Mouse (Mus musculus): ENCODE measurements around the gene Xpo5. TPM values are rescaled to one million over a fixed set of nuclear protein-coding genes. Genes with fewer than 3 reads are reported as not detected.
A peak's percentile ranks its signal among the peaks of the same experiment; 100 is the strongest.

The Xpo5 gene
- polyA plus RNA-seq, 1 experiment from 2014 or later, result 35.2 TPM

- Histone ChIP-seq H3K4me2 (no peak overlapping the region), H3K9me3 (no peaks in the 10 kb centered on the region), H3K9ac (no peak overlapping the region), H3K4me1 (replicated peaks) (no peaks in the 10 kb centered on the region), H3K27ac (replicated peaks) (no peak overlapping the region), H3K4me3 (no peak overlapping the region), H3K27me3 (no peaks in the 10 kb centered on the region), H3K36me3 (peaks cover 65% of the 10 kb centered on the region)
- WGBS, result 34% methylated on average over 14 of the region's 14 CpGs
- peak; percentile 49 for ATAC-seq (ENCODE audit: low read depth)
These were observed 63.5 kb downstream of the Xpo5 start for GRCm38 (mm10) chr17:46265918-46266618.

GRCm38 (mm10) chr17:46266986-46267385 lies 64.4 kb downstream of the Xpo5 start:
- Histone ChIP-seq H3K9ac (no peak overlapping the region), H3K4me1 (replicated peaks) (no peaks in the 10 kb centered on the region), H3K4me2 (no peak overlapping the region), H3K36me3 (peaks cover 56% of the 10 kb centered on the region), H3K27ac (replicated peaks) (no peak overlapping the region), H3K4me3 (no peak overlapping the region), H3K27me3 (no peaks in the 10 kb centered on the region), H3K9me3 (no peaks in the 10 kb centered on the region)
- WGBS, result 62% methylated on average over 6 of the region's 6 CpGs
- ATAC-seq (ENCODE audit: low read depth), result no peak

DNA sequence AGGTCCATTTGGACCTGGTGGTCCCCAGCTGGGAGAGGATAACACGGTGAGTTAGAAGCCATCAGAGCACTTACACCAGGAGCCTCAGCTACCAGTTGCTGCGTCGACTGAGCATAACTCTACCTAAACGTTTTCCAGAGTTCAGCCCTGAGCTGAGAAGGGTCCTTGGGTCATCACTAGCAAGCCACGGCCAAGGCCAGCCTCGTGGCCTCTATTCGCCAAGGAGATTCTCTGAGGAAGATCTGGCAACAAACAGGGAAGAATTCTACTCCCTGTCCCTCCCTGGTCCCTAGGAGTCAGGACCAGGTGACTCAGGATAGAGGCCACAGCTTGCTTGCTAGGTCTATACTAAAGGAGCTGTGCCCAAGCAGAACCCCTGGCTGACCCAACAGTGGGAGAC lies 64.9 kb downstream of the Xpo5 start:
- Histone ChIP-seq H3K9ac (no peak overlapping the region), H3K36me3 (peaks cover 50% of the 10 kb centered on the region), H3K4me2 (no peak overlapping the region), H3K27ac (replicated peaks) (no peak overlapping the region), H3K4me1 (replicated peaks) (no peaks in the 10 kb centered on the region), H3K9me3 (no peaks in the 10 kb centered on the region), H3K27me3 (no peaks in the 10 kb centered on the region), H3K4me3 (no peak overlapping the region)
- 82% methylated on average over 7 of the region's 7 CpGs for WGBS
- no peak for ATAC-seq (ENCODE audit: low read depth)

GRCm38 (mm10) chr17:46268026-46268720 lies 65.6 kb downstream of the Xpo5 start:
- no peak overlapping the region for H3K4me3 ChIP-seq
- H3K9ac ChIP-seq, result no peak overlapping the region
- H3K27me3 ChIP-seq, result no peaks in the 10 kb centered on the region
- H3K9me3 ChIP-seq, result no peaks in the 10 kb centered on the region
- peaks cover 44% of the 10 kb centered on the region for H3K36me3 ChIP-seq
- H3K4me1 ChIP-seq (replicated peaks), result no peaks in the 10 kb centered on the region
- no peak overlapping the region for H3K4me2 ChIP-seq
- no peak for ATAC-seq (ENCODE audit: low read depth)
- WGBS, result 83% methylated on average over 10 of the region's 10 CpGs
- no peak overlapping the region for H3K27ac ChIP-seq (replicated peaks)

DNA sequence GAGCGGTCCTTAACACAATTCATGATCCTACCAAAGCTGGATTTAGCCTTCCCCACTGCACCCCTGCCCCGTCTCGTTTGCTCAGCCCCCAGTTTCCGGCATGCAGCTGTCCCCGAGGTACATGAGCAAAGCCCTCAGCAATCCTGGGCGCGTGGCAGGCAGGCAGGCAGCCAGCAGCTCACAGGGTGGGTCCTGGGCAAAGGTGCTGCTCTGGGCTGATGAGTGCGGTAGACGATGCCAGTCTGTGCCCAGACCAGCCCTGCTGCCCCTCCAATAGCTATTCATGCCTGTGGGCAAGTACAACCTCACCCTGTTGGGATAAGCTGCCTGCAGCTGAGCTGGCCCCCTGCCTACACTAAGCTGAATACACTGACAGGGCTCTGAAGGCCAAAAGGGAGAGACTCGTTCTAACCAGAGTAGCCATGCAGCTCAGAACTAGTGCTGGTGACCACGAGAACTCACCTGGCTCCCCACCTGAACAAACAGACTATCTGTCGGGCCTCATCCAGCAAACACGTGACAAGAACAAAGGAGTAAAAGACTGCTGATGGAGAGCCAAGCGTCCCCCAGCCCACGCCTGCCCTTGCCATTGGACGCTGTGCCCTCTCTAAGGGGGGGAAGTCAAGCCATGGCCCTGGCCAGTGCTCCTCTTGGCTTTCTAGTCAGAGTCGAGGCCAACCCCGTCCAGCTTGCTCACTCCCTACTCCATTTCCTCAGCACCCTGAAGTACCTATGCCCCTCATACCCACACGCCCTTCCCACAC lies 67.4 kb downstream of the Xpo5 start:
- no peak for ATAC-seq (ENCODE audit: low read depth)
- Histone ChIP-seq H3K27ac (replicated peaks) (no peak overlapping the region), H3K4me1 (replicated peaks) (no peaks in the 10 kb centered on the region), H3K4me3 (no peak overlapping the region), H3K9me3 (no peaks in the 10 kb centered on the region), H3K27me3 (no peaks in the 10 kb centered on the region), H3K4me2 (no peak overlapping the region), H3K36me3 (peaks cover 26% of the 10 kb centered on the region), H3K9ac (peak overlapping the region; percentile 47; the same call in 1 of the 2 replicates)
- WGBS, result 90% methylated on average over 19 of the region's 19 CpGs

DNA sequence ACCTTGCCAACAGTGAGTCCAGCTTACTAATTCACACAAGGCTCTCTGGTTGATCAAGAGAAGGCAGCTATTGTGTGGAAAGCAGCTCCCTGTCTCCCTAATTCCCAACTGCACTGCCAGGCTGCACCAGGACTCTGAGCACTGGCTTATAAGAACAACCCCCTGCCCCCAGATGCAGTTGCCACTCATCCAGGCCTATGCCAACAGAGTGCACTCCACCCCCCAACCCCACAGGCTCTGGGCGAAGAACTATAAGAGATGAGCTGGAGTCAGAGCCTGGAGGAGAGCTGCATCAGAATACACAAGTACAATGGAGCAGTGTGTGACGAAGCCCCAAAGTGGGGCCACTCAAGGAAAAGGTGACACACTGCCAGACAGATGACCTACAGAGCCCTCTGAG lies 69.5 kb downstream of the Xpo5 start:
- ATAC-seq (ENCODE audit: low read depth), result no peak
- Histone ChIP-seq H3K27me3 (no peaks in the 10 kb centered on the region), H3K4me2 (no peak overlapping the region), H3K9me3 (no peaks in the 10 kb centered on the region), H3K27ac (replicated peaks) (no peak overlapping the region), H3K4me1 (replicated peaks) (no peaks in the 10 kb centered on the region), H3K4me3 (no peak overlapping the region), H3K9ac (0 out of 2 replicates have a peak overlapping the region, but pooled peaks have one; percentile 8), H3K36me3 (peaks cover 19% of the 10 kb centered on the region)
- WGBS, result 73% methylated on average over 2 of the region's 2 CpGs

- Histone ChIP-seq H3K27ac (replicated peaks) (no peak overlapping the region), H3K9ac (no peak overlapping the region), H3K4me1 (replicated peaks) (no peaks in the 10 kb centered on the region), H3K36me3 (peaks cover 15% of the 10 kb centered on the region), H3K9me3 (no peaks in the 10 kb centered on the region), H3K4me2 (no peak overlapping the region), H3K4me3 (no peak overlapping the region), H3K27me3 (no peaks in the 10 kb centered on the region)
- WGBS, result 92% methylated on average over 5 of the region's 5 CpGs
- ATAC-seq (ENCODE audit: low read depth), result no peak
These were observed 70.1 kb downstream of the Xpo5 start for GRCm38 (mm10) chr17:46272675-46273074.

- no peak overlapping the region for H3K4me2 ChIP-seq
- no peak overlapping the region for H3K27ac ChIP-seq (replicated peaks)
- no peaks in the 10 kb centered on the region for H3K4me1 ChIP-seq (replicated peaks)
- no peaks in the 10 kb centered on the region for H3K27me3 ChIP-seq
- peaks cover 22% of the 10 kb centered on the region for H3K36me3 ChIP-seq
- no peak overlapping the region for H3K9ac ChIP-seq
- ATAC-seq (ENCODE audit: low read depth), result no peak
- H3K4me3 ChIP-seq, result no peak overlapping the region
- no peaks in the 10 kb centered on the region for H3K9me3 ChIP-seq
- WGBS, result 75% methylated on average over 1 of the region's 1 CpGs
These were observed 71.2 kb downstream of the Xpo5 start for GRCm38 (mm10) chr17:46273803-46274236.

DNA sequence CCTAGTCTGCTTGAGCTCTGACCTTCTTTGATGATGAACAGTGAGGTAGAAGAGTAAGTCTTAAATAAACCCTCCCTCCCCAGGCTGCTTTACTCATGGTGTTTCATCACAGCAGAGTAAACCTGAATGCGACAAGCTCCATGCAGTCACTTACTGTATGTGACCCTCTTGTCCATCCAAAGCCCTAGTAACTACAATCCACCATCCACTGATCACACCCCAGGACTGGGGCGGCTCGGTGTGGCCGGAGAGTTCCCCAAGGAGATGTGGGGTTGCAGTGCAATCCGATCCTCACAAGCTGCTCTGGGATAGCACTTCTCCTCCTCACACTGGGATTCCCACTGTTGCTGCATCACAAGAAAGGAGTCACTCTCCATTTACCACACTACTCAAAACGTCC lies 71.9 kb downstream of the Xpo5 start:
- H3K27ac ChIP-seq (replicated peaks), result no peak overlapping the region
- no peak for ATAC-seq (ENCODE audit: low read depth)
- H3K4me2 ChIP-seq, result no peak overlapping the region
- no peaks in the 10 kb centered on the region for H3K4me1 ChIP-seq (replicated peaks)
- H3K36me3 ChIP-seq, result peaks cover 25% of the 10 kb centered on the region
- H3K9me3 ChIP-seq, result no peaks in the 10 kb centered on the region
- no peak overlapping the region for H3K4me3 ChIP-seq
- H3K27me3 ChIP-seq, result no peaks in the 10 kb centered on the region
- 83% methylated on average over 6 of the region's 6 CpGs for WGBS
- 0 out of 2 replicates have a peak overlapping the region, but pooled peaks have one; percentile 4 for H3K9ac ChIP-seq

- Histone ChIP-seq H3K27me3 (no peaks in the 10 kb centered on the region), H3K4me3 (no peak overlapping the region), H3K36me3 (peaks cover 22% of the 10 kb centered on the region), H3K9ac (no peak overlapping the region), H3K9me3 (no peaks in the 10 kb centered on the region), H3K4me2 (no peak overlapping the region), H3K27ac (replicated peaks) (no peak overlapping the region), H3K4me1 (replicated peaks) (no peaks in the 10 kb centered on the region)
- WGBS, result 91% methylated on average over 6 of the region's 6 CpGs
- no peak for ATAC-seq (ENCODE audit: low read depth)
These were observed 72.5 kb downstream of the Xpo5 start for GRCm38 (mm10) chr17:46275034-46275433.

DNA sequence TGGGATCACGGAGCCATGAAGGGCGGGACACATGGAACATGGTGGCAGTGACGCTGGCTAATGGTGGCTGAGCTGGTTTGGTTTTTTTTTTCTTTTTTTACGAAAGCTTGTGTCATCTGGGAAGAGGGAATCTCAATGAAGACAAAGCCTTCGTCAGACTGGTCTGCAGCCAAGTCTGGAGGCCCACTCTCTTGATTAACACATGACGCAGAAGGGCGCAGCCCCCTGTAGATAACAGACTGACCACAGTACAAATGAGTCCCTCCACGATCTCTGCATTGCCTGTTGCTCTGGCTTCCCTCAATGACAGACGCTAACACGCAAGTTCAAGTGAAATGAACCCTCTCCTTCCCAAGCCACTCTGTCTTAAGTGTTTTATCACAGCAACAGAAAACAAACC lies 72.9 kb downstream of the Xpo5 start:
- H3K27me3 ChIP-seq, result no peaks in the 10 kb centered on the region
- H3K36me3 ChIP-seq, result peaks cover 17% of the 10 kb centered on the region
- no peak overlapping the region for H3K4me3 ChIP-seq
- no peak overlapping the region for H3K9ac ChIP-seq
- H3K4me2 ChIP-seq, result no peak overlapping the region
- ATAC-seq (ENCODE audit: low read depth), result no peak
- WGBS, result 96% methylated on average over 10 of the region's 10 CpGs
- H3K4me1 ChIP-seq (replicated peaks), result no peaks in the 10 kb centered on the region
- H3K9me3 ChIP-seq, result no peaks in the 10 kb centered on the region
- no peak overlapping the region for H3K27ac ChIP-seq (replicated peaks)

- Histone ChIP-seq H3K9ac (no peak overlapping the region), H3K36me3 (peaks cover 17% of the 10 kb centered on the region), H3K4me2 (no peak overlapping the region), H3K9me3 (no peaks in the 10 kb centered on the region), H3K27me3 (no peaks in the 10 kb centered on the region), H3K4me1 (replicated peaks) (peaks cover 19% of the 10 kb centered on the region), H3K27ac (replicated peaks) (no peak overlapping the region), H3K4me3 (no peak overlapping the region)
- ATAC-seq (ENCODE audit: low read depth), result no peak
- WGBS, result 81% methylated on average over 4 of the region's 4 CpGs
These were observed 75.0 kb downstream of the Xpo5 start for GRCm38 (mm10) chr17:46277586-46277985.
